ENCODE assay signal across 19 mouse cellular contexts in the genomic region with DNA sequence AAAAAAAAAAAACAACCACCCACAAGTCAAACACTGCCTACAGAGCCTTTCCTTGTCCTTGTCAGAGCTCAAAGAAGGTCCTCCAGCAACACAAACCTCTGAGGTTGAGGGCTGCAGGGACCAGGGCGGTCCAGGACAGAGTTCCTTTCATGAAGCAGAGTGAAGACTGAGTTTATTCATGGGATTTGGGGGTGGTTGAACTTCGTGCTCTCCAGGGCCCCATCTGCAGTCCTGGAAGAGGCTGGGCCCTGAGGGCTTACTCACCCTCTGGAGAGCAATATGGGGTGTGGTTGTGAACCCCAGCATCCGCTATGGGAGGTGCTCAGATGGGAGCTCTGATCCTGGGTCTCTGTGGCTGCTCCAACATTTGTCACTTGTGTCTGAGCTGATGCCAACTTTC. TPM values are rescaled to one million over a fixed set of nuclear protein-coding genes. Genes with fewer than 3 reads are reported as not detected.
DNase-seq lines count a peak whose midpoint lies in the region; ATAC-seq and TF ChIP-seq lines count a peak whose summit lies in the region.
"Had no signal": no experiment of that assay in that cellular context is flagged by ENCODE, and none has a peak within 500 bp of the region (broad histone marks: within the 10 kb centered on the region; RNA-seq: fewer than 3 reads in every experiment).

No protein-coding gene starts in this region.

- H3ac ChIP-seq in myocyte (ENCODE audit: control insufficient read depth, insufficient read length), result no peak overlapping the region

- no peak overlapping the region for H3K9ac ChIP-seq in heart, embryonic 16.5 days (ENCODE audit: low read length)
- no peak overlapping the region for H3K9ac ChIP-seq in embryonic facial prominence, embryonic 15.5 days
- H3K9ac ChIP-seq in intestine, embryonic 14.5 days (ENCODE audit: low read length), result no peak overlapping the region
- H3K9ac ChIP-seq: forebrain, embryonic 12.5 days; hindbrain, embryonic 13.5 days had no signal

- DNase-seq in heart, adult 9 months (ENCODE audit: low spot score in 2 of 2), result no peak
- DNase-seq in intestine, embryonic 14.5 days (ENCODE audit: low spot score), result no peak
- DNase-seq in spleen, postnatal 4 days (ENCODE audit: low spot score in 2 of 2), result no peak
- no peak for DNase-seq in thymus, postnatal 4 days
- no peak for DNase-seq in urinary bladder, postnatal 14 days (ENCODE audit: low spot score)
- DNase-seq: adrenal gland, postnatal 10 days; cerebellum, postnatal 10 days; gastrocnemius, postnatal 36 days; lung, adult 2 months; right cerebral cortex, postnatal 14 days; thymus, postnatal 36 days had no signal

- no peaks in the 10 kb centered on the region for H3K27me3 ChIP-seq in heart, embryonic 16.5 days (ENCODE audit: control insufficient read depth, insufficient read depth, low read length)
- no peaks in the 10 kb centered on the region for H3K27me3 ChIP-seq in embryonic facial prominence, embryonic 15.5 days
- H3K27me3 ChIP-seq in intestine, embryonic 14.5 days (replicated peaks; ENCODE audit: control insufficient read depth, insufficient read depth, low read length), result no peaks in the 10 kb centered on the region
- H3K27me3 ChIP-seq in myocyte (ENCODE audit: control insufficient read depth, insufficient read depth, insufficient read length), result no peaks in the 10 kb centered on the region
- H3K27me3 ChIP-seq: forebrain, embryonic 12.5 days; hindbrain, embryonic 13.5 days; Patski had no signal

- H3K4me1 ChIP-seq in heart, embryonic 16.5 days (ENCODE audit: control insufficient read depth, insufficient read depth, low read length), result peaks cover 10% of the 10 kb centered on the region; the same call in 1 of the 2 replicates
- H3K4me1 ChIP-seq in embryonic facial prominence, embryonic 15.5 days, result no peaks in the 10 kb centered on the region
- H3K4me1 ChIP-seq in intestine, embryonic 14.5 days (replicated peaks; ENCODE audit: control insufficient read depth, insufficient read depth, low read length), result peaks cover 11% of the 10 kb centered on the region
- H3K4me1 ChIP-seq: forebrain, embryonic 12.5 days; hindbrain, embryonic 13.5 days had no signal

- no peak overlapping the region for H3K4me2 ChIP-seq in heart, embryonic 16.5 days (ENCODE audit: low read depth, low read length)
- no peak overlapping the region for H3K4me2 ChIP-seq in embryonic facial prominence, embryonic 15.5 days (replicated peaks)
- no peak overlapping the region for H3K4me2 ChIP-seq in intestine, embryonic 14.5 days (ENCODE audit: low read length)
- peak overlapping the region; percentile 51 for H3K4me2 ChIP-seq in myocyte (ENCODE audit: low read depth)
- H3K4me2 ChIP-seq: forebrain, embryonic 12.5 days; hindbrain, embryonic 13.5 days had no signal

- ATAC-seq in heart, embryonic 16.5 days (replicated peaks; ENCODE audit: extremely low read depth, insufficient read depth, low FRiP score), result no peak
- 0 out of 2 replicates have a peak, but pooled peaks have one; percentile 46 for ATAC-seq in embryonic facial prominence, embryonic 15.5 days (ENCODE audit: insufficient number of reproducible peaks, low FRiP score, low TSS enrichment, low read depth)
- ATAC-seq in intestine, embryonic 14.5 days (replicated peaks; ENCODE audit: low FRiP score, low TSS enrichment, low read depth), result no peak
- ATAC-seq: inflammation-experienced regulatory T-cells, adult 6 months; midbrain, embryonic 16.5 days; Patski had no signal

- H3K36me3 ChIP-seq in heart, embryonic 16.5 days (ENCODE audit: control insufficient read depth, insufficient read depth), result no peaks in the 10 kb centered on the region
- no peaks in the 10 kb centered on the region for H3K36me3 ChIP-seq in embryonic facial prominence, embryonic 15.5 days
- no peaks in the 10 kb centered on the region for H3K36me3 ChIP-seq in intestine, embryonic 14.5 days (ENCODE audit: control insufficient read depth, insufficient read depth, low read length)
- H3K36me3 ChIP-seq in myocyte (ENCODE audit: control insufficient read depth, insufficient read depth), result no peaks in the 10 kb centered on the region
- H3K36me3 ChIP-seq: forebrain, embryonic 12.5 days; hindbrain, embryonic 13.5 days had no signal

- no peak overlapping the region for H3K4me3 ChIP-seq in heart, embryonic 16.5 days (ENCODE audit: low read length)
- no peak overlapping the region for H3K4me3 ChIP-seq in embryonic facial prominence, embryonic 15.5 days (replicated peaks)
- no peak overlapping the region for H3K4me3 ChIP-seq in intestine, embryonic 14.5 days (ENCODE audit: low read depth, low read length)
- no peak overlapping the region for H3K4me3 ChIP-seq in myocyte
- H3K4me3 ChIP-seq: forebrain, embryonic 12.5 days; hindbrain, embryonic 13.5 days had no signal

- peak overlapping the region; percentile 37 for H3K27ac ChIP-seq in heart, embryonic 16.5 days (ENCODE audit: low read length)
- no peak overlapping the region for H3K27ac ChIP-seq in embryonic facial prominence, embryonic 15.5 days (replicated peaks)
- 0 out of 2 replicates have a peak overlapping the region, but pooled peaks have one; percentile 27 for H3K27ac ChIP-seq in intestine, embryonic 14.5 days (ENCODE audit: low read depth)
- H3K27ac ChIP-seq: forebrain, embryonic 12.5 days; hindbrain, embryonic 13.5 days had no signal

- TF ChIP-seq POLR2A in myocyte (IDR thresholded peaks at IDR 0.05; ENCODE audit: insufficient read length, low read depth), result no peak

- H3K9me3 ChIP-seq in heart, embryonic 16.5 days (replicated peaks; ENCODE audit: control insufficient read depth, low read length), result no peaks in the 10 kb centered on the region
- no peaks in the 10 kb centered on the region for H3K9me3 ChIP-seq in embryonic facial prominence, embryonic 15.5 days (replicated peaks)
- H3K9me3 ChIP-seq in intestine, embryonic 14.5 days (ENCODE audit: control insufficient read depth, low read length), result no peaks in the 10 kb centered on the region
- H3K9me3 ChIP-seq: forebrain, embryonic 12.5 days; hindbrain, embryonic 13.5 days had no signal

- 72% methylated on average over 3 of the region's 3 CpGs for WGBS in heart, embryonic 16.5 days
- WGBS in embryonic facial prominence, embryonic 15.5 days, result 54% methylated on average over 3 of the region's 3 CpGs
- 62% methylated on average over 3 of the region's 3 CpGs for WGBS in intestine, embryonic 14.5 days

- no peaks in the 10 kb centered on the region for H3K79me2 ChIP-seq in myocyte (ENCODE audit: control insufficient read depth, insufficient read depth)

TF ChIP-seq in myocyte, 11 proteins besides CTCF, POLR2A, EP300 and RAD21:
- no peak for TF ChIP-seq REST (IDR thresholded peaks at IDR 0.05; ENCODE audit: insufficient read depth, insufficient read length)
TF ChIP-seq in myocyte: peak in this region for 0.

RNA-seq across cellular contexts. Expression of gene Fam20b, which starts 15.1 kb away (rescaled TPM):
- 23.1 and 25.3 TPM in 2 replicates for polyA plus RNA-seq in heart, embryonic 16.5 days (2015; fragmentation: Nextera tagmentation; extraction: Ambion mirVana)
- polyA plus RNA-seq in embryonic facial prominence, embryonic 15.5 days (2015; fragmentation: Nextera tagmentation; extraction: Ambion mirVana), result 26.9 and 28.0 TPM in 2 replicates
- 42.4 and 44.3 TPM in 2 replicates for polyA plus RNA-seq in intestine, embryonic 14.5 days (2014; fragmentation: Nextera tagmentation; extraction: Ambion mirVana)
- polyA plus RNA-seq in myocyte (2012; fragmentation: generic; extraction: Trizol), result 22.9 TPM

RNA-seq across cellular contexts. Expression of gene Tor3a, which starts 59.9 kb away (rescaled TPM):
- polyA plus RNA-seq in heart, embryonic 16.5 days (2015; fragmentation: Nextera tagmentation; extraction: Ambion mirVana), result 8.5 and 9.0 TPM in 2 replicates
- polyA plus RNA-seq in embryonic facial prominence, embryonic 15.5 days (2015; fragmentation: Nextera tagmentation; extraction: Ambion mirVana), result 13.7 and 15.4 TPM in 2 replicates
- 6.3 and 6.4 TPM in 2 replicates for polyA plus RNA-seq in intestine, embryonic 14.5 days (2014; fragmentation: Nextera tagmentation; extraction: Ambion mirVana)
- polyA plus RNA-seq in myocyte (2012; fragmentation: generic; extraction: Trizol), result 45.9 TPM
